Mouse (Mus musculus) liver, embryonic 16.5 days (tissue): Measurements from ENCODE around the gene Dennd1b. TPM values are rescaled to one million over a fixed set of nuclear protein-coding genes. Genes with fewer than 3 reads are reported as not detected.

Source experiments
- ATAC-seq: fragments of 200-750 bp; cut with Nextera tagmentation; 2 replicates; pipeline ENCODE4 v1.8.0; 2017; ENCODE audit warnings: low read depth, mild to moderate bottlenecking, moderate number of reproducible peaks, moderate library complexity
- H3K27ac ChIP-seq: fragments of 300-500 bp; sonication (generic); 2 replicates; pipeline ENCODE4 v1.5.1; 2014; ENCODE audit warnings: mild to moderate bottlenecking, low read length
- H3K27me3 ChIP-seq: fragments of 300-500 bp; sonication (generic); 2 replicates; pipeline ENCODE4 v1.6.1; 2014; ENCODE audit warnings: low read depth, low read length, mixed read lengths; ENCODE audit not compliant: control insufficient read depth, insufficient read depth
- H3K36me3 ChIP-seq: fragments of 300-500 bp; sonication (generic); 2 replicates; pipeline ENCODE4 v1.6.1; 2014; ENCODE audit warnings: mild to moderate bottlenecking; ENCODE audit not compliant: control insufficient read depth, insufficient read depth
- H3K4me1 ChIP-seq: fragments of 300-500 bp; sonication (generic); 2 replicates; pipeline ENCODE4 v1.6.1; 2014; ENCODE audit warnings: low read depth, low read length, mixed read lengths; ENCODE audit not compliant: control insufficient read depth
- H3K4me2 ChIP-seq: fragments of 300-500 bp; sonication (generic); 2 replicates; pipeline ENCODE4 v1.6.1; 2014; ENCODE audit warnings: low read depth, low read length, mixed read lengths
- H3K4me3 ChIP-seq: fragments of 300-500 bp; sonication (generic); 2 replicates; pipeline ENCODE4 v1.5.1; 2014; ENCODE audit warnings: low read depth, mild to moderate bottlenecking, low read length
- H3K9ac ChIP-seq: fragments of 300-500 bp; sonication (generic); 2 replicates; pipeline ENCODE4 v1.6.1; 2014; ENCODE audit warnings: low read depth, low read length
- H3K9me3 ChIP-seq: fragments of 300-500 bp; sonication (generic); replicated peaks from 2 replicates; pipeline ENCODE4 v1.6.1; 2016; ENCODE audit warnings: low read length; ENCODE audit not compliant: control insufficient read depth
- WGBS: fragments of 180-500 bp; shearing (Covaris S2); extraction: QIAGEN DNeasy Blood & Tissue Kit; methylation state at CpG from one replicate; pipeline ENCODE4 v1.1.7; 2014; ENCODE audit not compliant: insufficient replicate concordance; 5-methylcytosine and 5-hydroxymethylcytosine counted together
- polyA plus RNA-seq: library from polyadenylated mRNA; unstranded; fragments of >200 nt; fragmentation: Nextera tagmentation; extraction: Ambion mirVana; gene quantifications from 2 replicates; pipeline ENCODE4 v1.2.1, GENCODE M21; 2015

Gene Dennd1b
- polyA plus RNA-seq, 1 experiment from 2014 or later = 1.8 TPM

DNA sequence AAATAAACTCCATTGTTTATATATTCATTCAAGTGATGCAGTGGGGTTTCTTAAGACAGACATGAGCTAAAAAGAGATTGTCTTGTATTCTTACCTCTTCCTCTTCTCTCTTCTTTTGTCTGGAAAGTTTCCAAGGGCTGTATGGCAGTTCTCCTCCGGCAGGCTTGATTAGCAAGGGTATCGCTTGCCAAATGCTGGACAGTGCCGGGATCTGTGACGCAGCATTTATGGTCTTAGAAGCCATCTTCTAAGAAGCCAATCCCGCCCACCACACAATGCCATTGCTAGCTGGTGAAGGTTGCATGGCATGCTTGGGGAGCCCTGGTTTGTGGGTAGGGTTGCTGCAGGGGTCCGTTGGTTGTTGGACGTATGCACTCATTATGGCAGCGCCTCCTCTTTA lies 115.8 kb downstream of the Dennd1b start:
- WGBS = 66% methylated on average over 8 of the region's 8 CpGs
- no peaks in the 10 kb centered on the region for H3K4me1 ChIP-seq
- no peaks in the 10 kb centered on the region for H3K9me3 ChIP-seq
- no peak overlapping the region for H3K9ac ChIP-seq
- no peak overlapping the region for H3K27ac ChIP-seq
- H3K4me3 ChIP-seq = no peak overlapping the region
- no peak for ATAC-seq
- H3K4me2 ChIP-seq = no peak overlapping the region
- H3K27me3 ChIP-seq = no peaks in the 10 kb centered on the region
- no peaks in the 10 kb centered on the region for H3K36me3 ChIP-seq

DNA sequence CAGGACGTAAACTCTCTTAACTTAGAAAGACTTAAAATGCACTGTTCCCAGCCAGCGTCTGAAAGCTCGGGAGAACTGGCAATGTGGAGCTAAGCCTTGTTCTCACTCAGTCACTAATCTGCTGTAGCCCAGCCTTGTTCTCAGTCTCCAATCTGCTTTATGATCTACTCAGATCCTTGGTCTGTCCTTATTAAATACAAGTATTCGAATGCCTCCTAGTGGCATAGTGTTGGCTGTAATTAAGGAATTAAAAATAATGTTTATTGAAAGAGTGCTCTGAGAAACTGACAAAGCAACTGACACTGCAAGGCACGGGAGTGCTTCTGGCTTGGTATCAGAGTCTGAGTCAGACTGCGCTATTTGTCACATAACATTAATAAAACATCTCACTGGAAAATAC lies 116.3 kb downstream of the Dennd1b start:
- WGBS = 68% methylated on average over 6 of the region's 6 CpGs
- no peaks in the 10 kb centered on the region for H3K27me3 ChIP-seq

DNA sequence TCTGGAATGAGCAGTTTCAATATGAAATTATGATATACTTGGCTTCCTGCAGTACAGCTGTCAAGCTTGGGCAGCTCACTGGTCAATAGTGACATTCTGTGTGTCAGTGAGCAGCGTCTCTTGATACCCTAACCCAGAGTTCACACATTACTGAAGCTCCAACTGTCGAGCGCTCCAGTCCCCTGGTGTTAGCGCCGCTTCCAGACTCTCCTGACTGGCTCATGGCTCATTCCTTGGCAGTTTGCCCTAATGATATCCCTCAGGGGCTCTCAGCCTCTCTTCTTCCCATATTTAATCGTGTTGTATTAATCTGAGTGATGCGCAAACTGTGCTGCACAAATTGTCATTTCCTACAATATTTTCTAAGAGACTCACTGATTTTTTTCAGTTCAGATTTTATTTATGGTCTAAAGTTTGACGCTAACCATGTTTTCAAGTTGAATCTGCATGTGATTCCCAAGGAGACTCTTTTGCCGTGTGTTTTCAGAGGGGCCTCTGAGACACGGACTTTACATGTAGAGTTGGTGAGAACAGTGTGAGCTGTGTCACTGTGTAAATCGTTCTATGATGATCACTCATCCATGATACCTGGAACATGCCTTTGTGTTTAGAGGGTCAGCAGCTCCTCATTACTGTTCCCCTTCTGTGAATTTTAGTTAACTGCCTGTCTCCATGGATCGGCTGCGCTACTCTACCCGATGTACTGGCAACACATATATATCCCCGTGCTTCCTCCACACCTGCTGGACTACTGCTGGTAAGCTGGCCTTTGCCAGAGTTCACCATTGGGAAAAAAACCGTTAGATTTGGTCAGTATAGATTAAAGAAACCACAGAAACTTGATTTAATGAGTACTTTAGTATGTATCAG lies 117.5 kb downstream of the Dennd1b start:
- ATAC-seq = no peak
- H3K4me2 ChIP-seq = no peak overlapping the region
- H3K4me3 ChIP-seq = no peak overlapping the region
- no peak overlapping the region for H3K27ac ChIP-seq
- no peaks in the 10 kb centered on the region for H3K27me3 ChIP-seq
- H3K36me3 ChIP-seq = no peaks in the 10 kb centered on the region
- no peaks in the 10 kb centered on the region for H3K9me3 ChIP-seq
- no peak overlapping the region for H3K9ac ChIP-seq
- H3K4me1 ChIP-seq = no peaks in the 10 kb centered on the region
- 79% methylated on average over 16 of the region's 16 CpGs for WGBS

More for the DNA sequence above, 116.3 kb downstream of the Dennd1b start:
- H3K4me1 ChIP-seq = no peaks in the 10 kb centered on the region
- no peak overlapping the region for H3K4me2 ChIP-seq
- no peak for ATAC-seq
- H3K4me3 ChIP-seq = no peak overlapping the region
- no peaks in the 10 kb centered on the region for H3K9me3 ChIP-seq
- H3K9ac ChIP-seq = no peak overlapping the region
- H3K27ac ChIP-seq = no peak overlapping the region
- H3K36me3 ChIP-seq = no peaks in the 10 kb centered on the region

DNA sequence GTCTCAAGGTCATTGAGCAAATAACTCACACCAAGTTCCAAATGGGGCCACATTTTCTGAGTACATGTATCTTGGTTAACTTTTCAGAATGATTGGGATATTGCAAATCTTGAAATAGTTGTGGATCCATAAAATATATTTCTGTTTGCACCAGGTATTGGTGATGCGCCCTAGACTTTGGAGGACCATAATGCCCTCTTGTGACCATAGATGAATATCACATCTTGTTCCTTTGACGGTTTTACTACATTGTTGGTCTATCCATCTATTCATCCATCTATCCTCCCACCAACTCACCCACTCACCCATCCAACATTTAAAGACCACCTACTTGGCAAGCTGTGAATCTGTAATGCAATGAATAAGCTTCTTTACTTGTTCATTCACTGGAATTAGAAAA lies 120.1 kb downstream of the Dennd1b start:
- Histone ChIP-seq H3K4me1 (no peaks in the 10 kb centered on the region), H3K36me3 (no peaks in the 10 kb centered on the region), H3K4me2 (no peak overlapping the region), H3K4me3 (no peak overlapping the region), H3K27me3 (no peaks in the 10 kb centered on the region), H3K9ac (no peak overlapping the region), H3K27ac (no peak overlapping the region), H3K9me3 (no peaks in the 10 kb centered on the region)
- ATAC-seq = no peak
- 47% methylated on average over 2 of the region's 2 CpGs for WGBS

DNA sequence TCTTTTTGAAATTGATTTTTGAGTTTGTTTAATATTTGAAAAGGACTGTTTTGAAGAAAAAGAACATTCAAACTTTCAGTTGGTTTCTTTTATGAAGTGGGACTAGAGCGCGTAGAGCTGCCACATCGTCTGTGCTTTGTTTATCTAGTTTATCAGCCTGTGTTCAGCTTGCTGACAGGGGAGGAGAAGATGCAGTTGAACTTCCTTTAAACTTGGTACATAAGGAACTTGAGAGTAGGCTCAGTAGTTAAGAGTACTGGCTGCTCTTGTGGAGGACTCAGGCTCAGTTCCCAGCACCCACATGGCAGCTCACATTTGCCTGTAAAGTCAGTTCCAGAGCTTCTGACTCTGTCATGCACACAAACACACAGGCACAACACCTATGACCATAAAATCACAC lies 124.3 kb downstream of the Dennd1b start:
- Histone ChIP-seq H3K4me3 (no peak overlapping the region), H3K36me3 (no peaks in the 10 kb centered on the region), H3K9ac (no peak overlapping the region), H3K27ac (no peak overlapping the region), H3K4me2 (no peak overlapping the region), H3K4me1 (no peaks in the 10 kb centered on the region), H3K27me3 (no peaks in the 10 kb centered on the region), H3K9me3 (no peaks in the 10 kb centered on the region)
- 47% methylated on average over 3 of the region's 3 CpGs for WGBS
- ATAC-seq = no peak

DNA sequence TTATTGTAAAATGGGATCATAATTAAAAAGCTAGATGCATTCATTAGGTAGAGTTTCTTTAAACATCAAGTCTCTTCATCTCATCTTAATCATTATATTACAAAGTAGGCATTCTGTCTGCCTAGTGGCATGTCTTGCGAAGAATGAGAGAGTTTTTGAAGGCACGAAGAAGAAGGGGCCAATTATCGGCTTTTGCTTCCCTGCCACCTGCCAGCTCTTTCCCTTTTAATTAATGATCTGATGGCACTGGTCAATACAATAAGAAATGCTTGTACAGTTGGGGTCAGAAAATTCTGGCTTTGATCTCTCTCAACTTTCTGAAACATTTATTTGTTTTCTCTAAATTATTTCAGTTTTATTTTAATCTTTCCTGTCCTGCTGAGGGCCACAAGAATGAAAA lies 127.5 kb downstream of the Dennd1b start:
- Histone ChIP-seq H3K36me3 (no peaks in the 10 kb centered on the region), H3K27ac (no peak overlapping the region), H3K4me3 (no peak overlapping the region), H3K27me3 (no peaks in the 10 kb centered on the region), H3K9me3 (no peaks in the 10 kb centered on the region), H3K9ac (no peak overlapping the region), H3K4me2 (no peak overlapping the region), H3K4me1 (no peaks in the 10 kb centered on the region)
- 71% methylated on average over 3 of the region's 3 CpGs for WGBS
- no peak for ATAC-seq

DNA sequence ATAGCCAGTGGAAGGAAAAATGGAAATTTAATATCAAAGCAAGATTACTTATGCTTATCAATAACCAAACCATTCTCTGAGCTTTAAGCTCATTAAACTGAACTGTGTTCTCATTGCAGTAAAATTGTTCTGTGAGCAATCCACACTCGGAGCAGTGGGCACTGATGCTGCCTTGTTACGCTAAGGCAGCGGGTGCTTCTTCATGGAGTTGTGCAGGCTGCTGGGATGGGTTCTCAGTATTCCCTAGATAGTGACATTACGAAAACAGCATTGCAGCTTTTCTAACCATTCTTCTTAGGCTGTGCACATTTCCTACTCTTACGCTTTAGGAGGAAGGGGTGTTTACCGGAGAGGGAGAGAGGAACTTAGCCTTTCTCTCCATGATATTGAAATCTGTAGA lies 128.5 kb downstream of the Dennd1b start:
- 83% methylated on average over 6 of the region's 6 CpGs for WGBS
- ATAC-seq = no peak
- Histone ChIP-seq H3K27me3 (no peaks in the 10 kb centered on the region), H3K4me2 (no peak overlapping the region), H3K9ac (no peak overlapping the region), H3K4me3 (no peak overlapping the region), H3K36me3 (no peaks in the 10 kb centered on the region), H3K9me3 (no peaks in the 10 kb centered on the region), H3K27ac (no peak overlapping the region), H3K4me1 (no peaks in the 10 kb centered on the region)

DNA sequence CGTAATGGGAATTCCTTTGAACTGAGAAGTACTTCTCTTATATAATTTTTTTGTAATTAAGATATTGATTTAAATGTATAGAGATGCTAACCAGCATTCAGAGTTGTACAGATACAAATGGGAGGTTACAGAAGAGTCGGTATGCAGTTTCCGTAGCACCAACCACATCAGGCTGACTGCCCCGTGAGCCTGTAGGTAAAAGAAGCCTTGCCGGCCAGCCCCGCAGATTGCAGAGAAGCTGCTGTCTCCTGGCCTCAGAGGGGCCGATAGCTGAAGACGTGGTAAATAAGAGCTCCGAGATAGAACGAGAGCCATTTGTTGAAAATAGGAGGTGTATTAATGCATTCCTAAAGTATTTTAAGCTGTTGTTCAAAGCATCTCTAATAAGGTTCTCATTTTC lies 128.9 kb downstream of the Dennd1b start:
- 79% methylated on average over 10 of the region's 10 CpGs for WGBS
- Histone ChIP-seq H3K27ac (no peak overlapping the region), H3K27me3 (no peaks in the 10 kb centered on the region), H3K4me2 (no peak overlapping the region), H3K9me3 (no peaks in the 10 kb centered on the region), H3K4me3 (no peak overlapping the region), H3K9ac (no peak overlapping the region), H3K36me3 (no peaks in the 10 kb centered on the region), H3K4me1 (no peaks in the 10 kb centered on the region)
- no peak for ATAC-seq

DNA sequence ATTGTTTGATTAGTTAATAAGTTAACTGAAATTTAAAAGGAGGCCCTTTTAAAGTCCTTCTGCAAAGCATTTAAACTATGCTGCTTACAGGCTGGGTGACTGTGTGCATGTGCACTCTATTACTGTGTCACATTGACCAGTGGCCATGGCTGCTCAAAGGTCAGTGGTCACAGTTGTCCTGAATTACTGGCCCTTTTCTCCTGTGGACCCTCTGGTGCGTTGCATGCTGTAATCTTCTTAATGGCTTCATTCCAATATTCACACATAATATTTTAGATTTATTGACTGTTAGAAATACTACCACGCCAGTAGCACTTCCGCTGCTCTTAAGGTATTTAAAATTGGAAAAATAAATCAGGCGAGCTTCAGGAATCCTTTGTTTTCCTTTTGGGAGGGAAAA lies 129.5 kb downstream of the Dennd1b start:
- Histone ChIP-seq H3K4me1 (no peaks in the 10 kb centered on the region), H3K36me3 (no peaks in the 10 kb centered on the region), H3K27ac (no peak overlapping the region), H3K4me3 (no peak overlapping the region), H3K27me3 (no peaks in the 10 kb centered on the region), H3K9me3 (no peaks in the 10 kb centered on the region), H3K4me2 (no peak overlapping the region), H3K9ac (no peak overlapping the region)
- ATAC-seq = peak; percentile 60
- WGBS = 61% methylated on average over 4 of the region's 4 CpGs
